Mouse (Mus musculus) hindbrain, embryonic 12.5 days (tissue): ENCODE results near the gene Arhgef18. TPM values are rescaled to one million over a fixed set of nuclear protein-coding genes. Genes with fewer than 3 reads are reported as not detected.

ENCODE experiments used
- ATAC-seq: fragments of 200-750 bp; cut with Nextera tagmentation; 2 replicates; pipeline ENCODE4 v1.8.0; 2017; ENCODE audit warnings: moderate TSS enrichment; ENCODE audit not compliant: low FRiP score
- H3K27ac ChIP-seq: fragments of 300-500 bp; sonication (generic); 2 replicates; pipeline ENCODE4 v1.5.1; 2016; ENCODE audit warnings: mild to moderate bottlenecking
- H3K27me3 ChIP-seq: fragments of 300-500 bp; sonication (generic); 2 replicates; pipeline ENCODE4 v1.6.1; 2016; ENCODE audit warnings: mild to moderate bottlenecking
- H3K36me3 ChIP-seq: fragments of 300-500 bp; sonication (generic); 2 replicates; pipeline ENCODE4 v1.6.1; 2016; ENCODE audit warnings: mild to moderate bottlenecking
- H3K4me1 ChIP-seq: fragments of 300-500 bp; sonication (generic); 2 replicates; pipeline ENCODE4 v1.6.1; 2016
- H3K4me2 ChIP-seq: fragments of 300-500 bp; sonication (generic); replicated peaks from 2 replicates; pipeline ENCODE4 v1.6.1; 2016; ENCODE audit warnings: mild to moderate bottlenecking
- H3K4me3 ChIP-seq: fragments of 300-500 bp; sonication (generic); 2 replicates; pipeline ENCODE4 v1.5.1; 2016; ENCODE audit warnings: mild to moderate bottlenecking
- H3K9ac ChIP-seq: fragments of 300-500 bp; sonication (generic); 2 replicates; pipeline ENCODE4 v1.6.1; 2016; ENCODE audit warnings: mild to moderate bottlenecking, moderate library complexity
- H3K9me3 ChIP-seq: fragments of 300-500 bp; sonication (generic); replicated peaks from 2 replicates; pipeline ENCODE4 v1.6.1; 2016; ENCODE audit warnings: mild to moderate bottlenecking
- WGBS: fragments of 180-500 bp; shearing (Covaris S2); methylation state at CpG from one replicate; pipeline ENCODE4 v1.1.7; 2016; 5-methylcytosine and 5-hydroxymethylcytosine counted together
- polyA plus RNA-seq: library from polyadenylated mRNA; unstranded; fragments of >200 nt; fragmentation: Nextera tagmentation; extraction: Ambion mirVana; gene quantifications from 2 replicates; pipeline ENCODE4 v1.2.1, GENCODE M21; 2016

Arhgef18 gene
- polyA plus RNA-seq, 1 experiment from 2014 or later, result 13.7 TPM

DNA sequence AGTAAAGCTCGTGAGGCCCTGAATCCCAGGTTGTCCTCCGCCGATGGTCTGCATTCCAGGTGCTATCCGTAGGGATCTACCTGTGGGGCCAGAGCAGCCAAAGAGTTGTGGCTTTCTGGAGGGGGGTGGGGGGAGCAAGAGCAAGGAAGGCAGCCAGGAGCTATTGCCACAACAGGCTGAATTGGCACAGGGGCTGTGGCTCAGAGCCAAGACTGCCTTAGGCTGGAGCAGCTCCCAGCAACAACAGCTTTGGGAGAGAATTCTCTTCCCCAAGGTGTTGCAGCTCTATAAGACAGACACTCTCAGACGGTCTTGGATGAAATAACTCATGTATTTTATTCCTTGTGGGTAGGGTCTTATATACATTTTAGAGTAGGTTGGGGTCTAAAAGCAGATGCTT is 25.7 kb upstream of the Arhgef18 start:
- H3K9ac ChIP-seq, result no peak overlapping the region
- H3K4me3 ChIP-seq, result no peak overlapping the region
- H3K36me3 ChIP-seq, result no peaks in the 10 kb centered on the region
- H3K27ac ChIP-seq, result no peak overlapping the region
- 89% methylated on average over 5 of the region's 5 CpGs for WGBS
- no peaks in the 10 kb centered on the region for H3K9me3 ChIP-seq
- no peaks in the 10 kb centered on the region for H3K4me1 ChIP-seq
- no peak for ATAC-seq
- no peak overlapping the region for H3K4me2 ChIP-seq
- no peaks in the 10 kb centered on the region for H3K27me3 ChIP-seq

DNA sequence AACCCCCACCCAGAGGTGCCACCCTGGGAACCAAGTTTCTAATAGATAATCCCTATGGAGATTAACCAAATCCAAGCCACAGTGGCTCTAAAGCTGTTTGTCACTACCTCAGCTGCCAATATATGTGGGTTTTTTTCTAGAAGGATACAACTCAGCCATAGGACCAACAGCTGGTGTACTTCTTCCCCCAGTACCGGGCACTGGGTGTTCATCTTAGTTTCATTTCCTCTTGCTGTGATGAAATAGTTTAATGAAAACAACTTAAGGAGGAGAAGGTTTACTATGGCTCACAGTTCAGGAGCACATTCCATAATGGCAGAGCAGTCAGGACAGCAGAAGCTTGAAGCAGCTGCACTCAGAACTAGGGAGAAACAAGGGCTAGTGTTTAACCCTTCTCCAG is 24.7 kb upstream of the Arhgef18 start:
- Histone ChIP-seq H3K9ac (no peak overlapping the region), H3K4me2 (no peak overlapping the region), H3K9me3 (no peaks in the 10 kb centered on the region), H3K36me3 (no peaks in the 10 kb centered on the region), H3K4me1 (no peaks in the 10 kb centered on the region), H3K27me3 (no peaks in the 10 kb centered on the region), H3K27ac (no peak overlapping the region), H3K4me3 (no peak overlapping the region)
- 87% methylated on average over 1 of the region's 1 CpGs for WGBS
- ATAC-seq, result no peak

DNA sequence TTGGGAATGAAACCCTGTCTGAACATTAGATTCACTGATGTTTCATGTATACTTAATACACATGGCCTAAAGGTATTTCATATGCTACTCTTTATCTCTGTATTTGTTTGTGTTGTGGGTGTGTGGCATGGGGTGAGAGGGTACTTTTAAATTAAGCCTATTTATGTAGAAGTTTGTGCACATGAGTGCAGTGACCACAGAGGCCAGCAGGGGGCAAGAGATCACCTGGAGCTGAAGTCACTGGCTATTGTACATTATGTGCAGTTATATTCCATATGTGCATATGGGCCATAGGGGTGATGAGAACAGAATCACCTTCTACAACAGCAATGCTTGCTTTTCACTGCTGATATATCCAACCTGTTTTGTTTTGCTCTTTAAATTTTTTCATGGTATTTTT is 17.1 kb upstream of the Arhgef18 start:
- no peak overlapping the region for H3K4me2 ChIP-seq
- no peaks in the 10 kb centered on the region for H3K36me3 ChIP-seq
- no peak for ATAC-seq
- no peak overlapping the region for H3K4me3 ChIP-seq
- no peak overlapping the region for H3K9ac ChIP-seq
- H3K27me3 ChIP-seq, result no peaks in the 10 kb centered on the region
- H3K27ac ChIP-seq, result no peak overlapping the region
- H3K9me3 ChIP-seq, result no peaks in the 10 kb centered on the region
- H3K4me1 ChIP-seq, result no peaks in the 10 kb centered on the region

DNA sequence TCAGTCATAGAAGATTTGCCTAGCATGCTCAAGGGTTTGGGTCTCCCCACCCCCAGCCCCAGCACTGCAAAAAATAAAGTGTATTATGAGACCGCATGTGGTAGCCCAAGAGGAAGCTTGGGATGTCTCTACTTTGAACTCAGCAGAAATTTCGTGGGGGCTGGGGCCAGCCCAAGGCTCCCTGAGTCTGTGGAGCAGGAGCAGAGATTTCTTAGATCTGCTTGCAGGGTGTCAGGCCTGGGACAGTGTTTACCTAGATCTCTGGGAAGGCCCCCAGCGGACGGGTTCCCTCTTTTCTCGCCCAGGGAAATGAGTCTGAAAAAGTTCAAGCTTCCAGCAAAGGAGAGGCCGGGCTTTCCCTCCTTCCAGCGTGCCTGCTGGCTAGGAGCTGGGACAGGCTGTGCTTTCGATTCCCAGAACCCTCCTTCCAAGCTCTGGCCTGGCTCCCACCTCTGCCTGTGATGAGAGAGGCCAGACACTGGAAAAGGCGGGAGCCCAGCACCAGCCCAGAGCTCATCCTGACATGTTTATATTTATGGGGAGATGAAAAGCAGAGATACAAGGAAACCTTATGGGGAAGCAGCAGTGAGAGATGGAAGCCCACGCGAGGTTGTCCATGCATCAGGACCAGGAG is 16.0 kb upstream of the Arhgef18 start:
- Histone ChIP-seq H3K9ac (no peak overlapping the region), H3K27me3 (no peaks in the 10 kb centered on the region), H3K4me1 (no peaks in the 10 kb centered on the region), H3K4me2 (no peak overlapping the region), H3K36me3 (no peaks in the 10 kb centered on the region), H3K9me3 (no peaks in the 10 kb centered on the region), H3K27ac (no peak overlapping the region), H3K4me3 (no peak overlapping the region)
- 67% methylated on average over 11 of the region's 11 CpGs for WGBS
- no peak for ATAC-seq

DNA sequence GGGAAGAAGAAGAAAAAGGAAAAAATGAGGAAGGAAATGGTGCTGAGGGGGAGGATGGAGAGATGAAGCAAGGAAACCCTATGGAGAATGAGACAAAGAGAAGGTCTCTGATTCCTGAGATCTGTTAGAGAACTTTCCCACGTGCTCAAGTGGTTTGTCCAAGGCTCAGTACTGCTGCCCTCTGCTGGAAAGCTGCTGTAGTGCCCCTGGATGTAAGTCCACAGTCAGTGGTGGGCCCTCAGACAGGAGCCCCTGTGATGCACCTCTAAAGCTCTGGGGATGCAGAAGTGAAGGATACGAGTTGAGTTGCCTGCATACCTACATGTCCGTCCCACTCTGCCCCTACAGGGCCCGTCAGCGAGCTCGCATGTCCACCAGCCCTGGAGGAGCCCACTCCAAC is 5.5 kb upstream of the Arhgef18 start:
- Histone ChIP-seq H3K4me3 (no peak overlapping the region), H3K9me3 (no peaks in the 10 kb centered on the region), H3K36me3 (no peaks in the 10 kb centered on the region), H3K27ac (no peak overlapping the region), H3K9ac (no peak overlapping the region), H3K27me3 (no peaks in the 10 kb centered on the region), H3K4me2 (no peak overlapping the region), H3K4me1 (peaks cover 2% of the 10 kb centered on the region; the same call in 1 of the 2 replicates)
- WGBS, result 35% methylated on average over 6 of the region's 6 CpGs
- 0 out of 2 replicates have a peak, but pooled peaks have one; percentile 17 for ATAC-seq

GRCm38 (mm10) chr8:3388591-3389338 is 4.0 kb upstream of the Arhgef18 start:
- H3K4me1 ChIP-seq, result peaks cover 8% of the 10 kb centered on the region
- H3K4me2 ChIP-seq, result no peak overlapping the region
- H3K27ac ChIP-seq, result no peak overlapping the region
- no peak overlapping the region for H3K4me3 ChIP-seq
- no peaks in the 10 kb centered on the region for H3K9me3 ChIP-seq
- no peak for ATAC-seq
- no peaks in the 10 kb centered on the region for H3K27me3 ChIP-seq
- 76% methylated on average over 9 of the region's 9 CpGs for WGBS
- no peaks in the 10 kb centered on the region for H3K36me3 ChIP-seq
- no peak overlapping the region for H3K9ac ChIP-seq

DNA sequence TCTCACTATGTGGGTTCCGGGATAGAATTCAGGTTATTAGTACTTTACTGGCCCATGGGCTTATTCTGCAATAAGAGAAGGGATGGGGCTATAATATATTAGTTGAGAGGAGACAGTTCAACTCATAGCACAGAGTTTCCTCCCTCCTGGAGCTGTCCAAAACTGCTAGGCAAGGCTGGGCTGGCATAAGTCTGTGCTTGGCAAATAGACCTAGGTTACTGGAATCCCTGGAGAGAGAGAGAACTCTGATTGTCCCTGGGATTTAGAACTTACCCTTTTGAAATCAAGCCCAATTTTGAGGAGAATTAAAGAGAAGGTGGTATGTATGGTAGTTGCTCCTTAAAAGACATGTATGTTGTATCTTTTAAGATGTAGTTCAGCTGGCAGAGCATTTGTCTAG is 3.3 kb upstream of the Arhgef18 start:
- no peak overlapping the region for H3K27ac ChIP-seq
- H3K4me2 ChIP-seq, result no peak overlapping the region
- peaks cover 15% of the 10 kb centered on the region for H3K4me1 ChIP-seq
- no peak overlapping the region for H3K9ac ChIP-seq
- H3K4me3 ChIP-seq, result no peak overlapping the region
- ATAC-seq, result no peak
- H3K9me3 ChIP-seq, result no peaks in the 10 kb centered on the region
- H3K36me3 ChIP-seq, result no peaks in the 10 kb centered on the region
- 95% methylated on average over 1 of the region's 1 CpGs for WGBS
- no peaks in the 10 kb centered on the region for H3K27me3 ChIP-seq

DNA sequence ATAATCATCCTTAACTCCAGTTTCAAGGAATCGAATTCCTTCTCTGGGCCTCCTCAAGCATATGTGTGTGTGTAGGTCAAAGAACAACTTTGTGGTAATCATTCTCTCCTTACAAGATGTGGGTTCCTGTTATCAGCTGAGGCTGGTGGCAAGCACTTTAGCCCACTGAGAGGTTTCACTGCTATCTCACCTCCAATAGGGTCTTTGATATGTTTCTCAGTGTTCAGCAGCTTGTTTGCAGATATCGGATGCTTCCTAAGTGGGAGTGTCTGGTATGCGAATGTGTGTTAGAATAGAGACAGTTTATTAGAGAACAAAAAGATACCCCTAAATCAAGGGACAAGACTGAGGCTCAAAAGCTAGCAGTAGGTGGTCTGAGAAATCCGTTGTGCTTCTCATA is 513 bp upstream of the Arhgef18 start:
- Histone ChIP-seq H3K27me3 (no peaks in the 10 kb centered on the region), H3K4me1 (peaks cover 25% of the 10 kb centered on the region), H3K4me3 (peak overlapping the region; percentile 53), H3K9ac (peak overlapping the region; percentile 77; the same call in 1 of the 2 replicates), H3K4me2 (peak overlapping the region; percentile 87), H3K36me3 (no peaks in the 10 kb centered on the region), H3K27ac (no peak overlapping the region), H3K9me3 (no peaks in the 10 kb centered on the region)
- 51% methylated on average over 4 of the region's 4 CpGs for WGBS
- no peak for ATAC-seq

GRCm38 (mm10) chr8:3394600-3394999 is 1.8 kb downstream of the Arhgef18 start:
- no peaks in the 10 kb centered on the region for H3K9me3 ChIP-seq
- H3K9ac ChIP-seq, result 0 out of 2 replicates have a peak overlapping the region, but pooled peaks have one; percentile 8
- peaks cover 25% of the 10 kb centered on the region for H3K4me1 ChIP-seq
- 8% methylated on average over 6 of the region's 6 CpGs for WGBS
- no peak for ATAC-seq
- H3K4me3 ChIP-seq, result 0 out of 2 replicates have a peak overlapping the region, but pooled peaks have one; percentile 7
- H3K36me3 ChIP-seq, result no peaks in the 10 kb centered on the region
- no peaks in the 10 kb centered on the region for H3K27me3 ChIP-seq
- H3K4me2 ChIP-seq, result peak overlapping the region; percentile 87
- H3K27ac ChIP-seq, result no peak overlapping the region

DNA sequence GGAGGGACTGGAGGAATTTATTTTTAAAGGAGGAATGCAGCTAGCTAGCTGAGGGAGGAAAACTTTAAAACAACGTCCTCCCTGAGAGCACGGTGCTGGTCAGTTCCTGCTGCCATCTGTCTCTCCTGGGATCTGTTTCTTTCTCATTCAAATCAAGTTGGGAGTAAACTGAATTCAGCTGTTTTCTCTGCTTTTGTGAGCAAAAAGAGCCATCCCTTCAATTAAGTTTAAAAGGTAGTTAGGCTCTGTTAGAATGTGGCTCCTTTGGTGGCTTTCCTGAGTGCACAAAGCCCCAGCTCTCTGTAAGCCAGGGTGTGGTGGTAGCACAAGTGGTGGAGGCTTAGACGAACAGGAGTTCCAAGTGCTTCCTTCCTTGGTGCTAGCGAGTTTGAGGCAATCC is 2.4 kb downstream of the Arhgef18 start:
- Histone ChIP-seq H3K27ac (no peak overlapping the region), H3K9me3 (no peaks in the 10 kb centered on the region), H3K4me2 (peak overlapping the region; percentile 87), H3K36me3 (no peaks in the 10 kb centered on the region), H3K4me1 (peaks cover 25% of the 10 kb centered on the region), H3K9ac (peak overlapping the region; percentile 8; the same call in 1 of the 2 replicates), H3K27me3 (no peaks in the 10 kb centered on the region), H3K4me3 (peak overlapping the region; percentile 7; the same call in 1 of the 2 replicates)
- ATAC-seq, result no peak
- 12% methylated on average over 4 of the region's 4 CpGs for WGBS

- Histone ChIP-seq H3K4me3 (no peak overlapping the region), H3K36me3 (peaks cover 8% of the 10 kb centered on the region; the same call in 1 of the 2 replicates), H3K4me1 (peaks cover 21% of the 10 kb centered on the region), H3K27ac (no peak overlapping the region), H3K4me2 (no peak overlapping the region), H3K9me3 (no peaks in the 10 kb centered on the region), H3K27me3 (no peaks in the 10 kb centered on the region), H3K9ac (no peak overlapping the region)
- 92% methylated on average over 3 of the region's 3 CpGs for WGBS
- ATAC-seq, result no peak
Observed at GRCm38 (mm10) chr8:3397597-3397996, 4.8 kb downstream of the Arhgef18 start.

- 52% methylated on average over 2 of the region's 2 CpGs for WGBS
- Histone ChIP-seq H3K27me3 (no peaks in the 10 kb centered on the region), H3K4me2 (no peak overlapping the region), H3K9ac (no peak overlapping the region), H3K4me3 (no peak overlapping the region), H3K4me1 (no peaks in the 10 kb centered on the region), H3K27ac (no peak overlapping the region), H3K9me3 (no peaks in the 10 kb centered on the region), H3K36me3 (peaks cover 8% of the 10 kb centered on the region; the same call in 1 of the 2 replicates)
- no peak for ATAC-seq
Observed at GRCm38 (mm10) chr8:3400509-3400908, 7.7 kb downstream of the Arhgef18 start.

DNA sequence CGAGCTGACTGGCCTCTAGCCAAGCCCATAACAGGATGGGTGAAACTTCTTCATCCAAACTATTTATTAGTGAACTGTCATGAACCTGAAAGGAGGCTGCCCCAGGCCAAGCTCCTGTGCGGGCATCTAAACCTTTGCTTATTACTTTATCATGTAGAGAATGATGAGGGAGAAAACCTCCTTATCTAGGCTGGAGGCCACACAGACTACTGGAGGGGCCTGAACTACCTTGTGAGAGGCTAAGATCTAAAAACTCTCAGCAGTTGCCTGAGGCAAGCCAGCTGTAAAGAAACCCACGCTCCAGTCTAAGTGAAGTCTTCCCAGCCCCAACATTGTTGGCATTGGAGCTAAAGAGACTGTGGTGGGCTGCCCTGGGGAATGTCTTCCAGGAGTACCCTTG is 14.6 kb downstream of the Arhgef18 start:
- ATAC-seq, result no peak
- Histone ChIP-seq H3K9me3 (no peaks in the 10 kb centered on the region), H3K36me3 (no peaks in the 10 kb centered on the region), H3K4me3 (no peak overlapping the region), H3K4me2 (no peak overlapping the region), H3K4me1 (no peaks in the 10 kb centered on the region), H3K27ac (no peak overlapping the region), H3K9ac (no peak overlapping the region), H3K27me3 (no peaks in the 10 kb centered on the region)
- WGBS, result 89% methylated on average over 3 of the region's 3 CpGs
